Mouse (Mus musculus) urinary bladder, postnatal 14 days (tissue): ENCODE measurements around the gene Tinf2.
A peak's percentile ranks its signal among the peaks of the same experiment; 100 is the strongest.

Experiments
- DNase-seq: peaks from one replicate; pipeline ENCODE4 v3.0.0; 2021; ENCODE audit warnings: low spot score

Gene Tinf2

GRCm38 (mm10) chr14:55706051-55706600 is 24.5 kb upstream of the Tinf2 start:
- DNase-seq, result no peak

- DNase-seq, result no peak
Measured at GRCm38 (mm10) chr14:55702761-55703160, 21.1 kb upstream of the Tinf2 start.

- DNase-seq, result no peak
Measured at GRCm38 (mm10) chr14:55701131-55701530, 19.5 kb upstream of the Tinf2 start.

GRCm38 (mm10) chr14:55697226-55697625 is 15.6 kb upstream of the Tinf2 start:
- no peak for DNase-seq

- no peak for DNase-seq
Measured at GRCm38 (mm10) chr14:55689433-55689832, 7.8 kb upstream of the Tinf2 start.

GRCm38 (mm10) chr14:55682118-55682493 is 486 bp upstream of the Tinf2 start:
- DNase-seq, result no peak

- no peak for DNase-seq
Measured at GRCm38 (mm10) chr14:55677615-55678014, 4.0 kb downstream of the Tinf2 start.

GRCm38 (mm10) chr14:55672741-55673060 is 8.9 kb downstream of the Tinf2 start:
- no peak for DNase-seq

GRCm38 (mm10) chr14:55671833-55672740 is 9.5 kb downstream of the Tinf2 start, which contains the start of the genes Gmpr2 and Nedd8:
TSS of gene Gmpr2 (plus strand) at chr14:55671941.
TSS of gene Nedd8 (minus strand) at chr14:55672124.
- peak; percentile 89 for DNase-seq

GRCm38 (mm10) chr14:55671486-55671832 is 10.2 kb downstream of the Tinf2 start:
- no peak for DNase-seq

- DNase-seq, result no peak
Measured at GRCm38 (mm10) chr14:55660636-55661035, 21.0 kb downstream of the Tinf2 start.

- DNase-seq, result peak; percentile 74
Measured at GRCm38 (mm10) chr14:55659960-55660573, 21.6 kb downstream of the Tinf2 start, which contains the start of gene Mdp1. TSS of gene Mdp1 (minus strand) at chr14:55660508.

- DNase-seq, result no peak
Measured at GRCm38 (mm10) chr14:55658011-55658410, 23.6 kb downstream of the Tinf2 start.

- no peak for DNase-seq
Measured at GRCm38 (mm10) chr14:55656935-55657334, 24.7 kb downstream of the Tinf2 start.

GRCm38 (mm10) chr14:55651528-55651927 is 30.1 kb downstream of the Tinf2 start:
- no peak for DNase-seq

- DNase-seq, result no peak
Measured at GRCm38 (mm10) chr14:55649884-55650283, 31.7 kb downstream of the Tinf2 start, which contains the start of gene Tssk4. TSS of gene Tssk4 (plus strand) at chr14:55650184.

GRCm38 (mm10) chr14:55644261-55644888 is 37.2 kb downstream of the Tinf2 start:
- no peak for DNase-seq

- peak; percentile 83 for DNase-seq
Measured at GRCm38 (mm10) chr14:55643060-55643907, 38.3 kb downstream of the Tinf2 start, which contains the start of gene Tm9sf1. TSS of gene Tm9sf1 (minus strand) at chr14:55643806.

- DNase-seq, result no peak
Measured at GRCm38 (mm10) chr14:55642679-55643059, 39.0 kb downstream of the Tinf2 start.

- no peak for DNase-seq
Measured at GRCm38 (mm10) chr14:55641291-55641690, 40.3 kb downstream of the Tinf2 start.

GRCm38 (mm10) chr14:55640816-55641215 is 40.8 kb downstream of the Tinf2 start:
- DNase-seq, result no peak

GRCm38 (mm10) chr14:55637795-55638194 is 43.8 kb downstream of the Tinf2 start, which contains the start of gene Gm49378:
TSS of gene Gm49378 (minus strand) at chr14:55637895.
- DNase-seq, result no peak
